Mouse (Mus musculus): Measurements from ENCODE around the gene Ctc1. TPM values are rescaled to one million over a fixed set of nuclear protein-coding genes. Genes with fewer than 3 reads are reported as not detected.

The Ctc1 gene
- polyA plus RNA-seq, 1 experiment from 2014 or later: 63.2 TPM

- ATAC-seq (replicated peaks; ENCODE audit: insufficient number of reproducible peaks, low FRiP score, low TSS enrichment, low read depth): peak; percentile 78
- peak within 1 kb of the TSS; percentile 63 for H3K27ac ChIP-seq (replicated peaks; ENCODE audit: low read depth, low read length)
Measured at GRCm38 (mm10) chr11:69070590-69071222, 55.0 kb downstream of the Ctc1 start, which contains the start of gene Tmem107. TSS of gene Tmem107 (plus strand) at chr11:69070806.

GRCm38 (mm10) chr11:69071262-69071661 lies 55.6 kb downstream of the Ctc1 start:
- Histone ChIP-seq H3K4me3 (ENCODE audit: low read depth, low read length) (peak overlapping the region; percentile 52), H3K27ac (replicated peaks; ENCODE audit: low read depth, low read length) (peak overlapping the region; percentile 36; the same call in 1 of the 2 replicates), H3K9ac (replicated peaks; ENCODE audit: low read length) (peak overlapping the region; percentile 70), H3K4me1 (ENCODE audit: control insufficient read depth, insufficient read depth, low read length) (no peaks in the 10 kb centered on the region), H3K27me3 (ENCODE audit: control insufficient read depth, insufficient read depth, low read length) (no peaks in the 10 kb centered on the region), H3K36me3 (replicated peaks; ENCODE audit: control insufficient read depth, insufficient read depth, low read depth, low read length) (no peaks in the 10 kb centered on the region), H3K4me2 (ENCODE audit: low read depth, low read length) (peak overlapping the region; percentile 72), H3K9me3 (replicated peaks; ENCODE audit: control insufficient read depth, low read length) (no peaks in the 10 kb centered on the region)
- DNase-seq (ENCODE audit: low spot score) (no peak), ATAC-seq (replicated peaks; ENCODE audit: insufficient number of reproducible peaks, low FRiP score, low TSS enrichment, low read depth) (no peak)
- WGBS: 23% methylated on average over 9 of the region's 9 CpGs

More at GRCm38 (mm10) chr11:69070590-69071222, 55.0 kb downstream of the Ctc1 start, which contains the start of gene Tmem107:
- Histone ChIP-seq H3K4me1 (ENCODE audit: control insufficient read depth, insufficient read depth, low read length) (no peaks in the 10 kb centered on the region), H3K4me3 (ENCODE audit: low read depth, low read length) (peak within 1 kb of the TSS; percentile 52), H3K9ac (replicated peaks; ENCODE audit: low read length) (peak within 1 kb of the TSS; percentile 70), H3K27me3 (ENCODE audit: control insufficient read depth, insufficient read depth, low read length) (no peaks in the 10 kb centered on the region), H3K9me3 (replicated peaks; ENCODE audit: control insufficient read depth, low read length) (no peaks in the 10 kb centered on the region), H3K4me2 (ENCODE audit: low read depth, low read length) (peak within 1 kb of the TSS; percentile 72), H3K36me3 (replicated peaks; ENCODE audit: control insufficient read depth, insufficient read depth, low read depth, low read length) (no peaks in the 10 kb centered on the region)
- WGBS: under 1% methylated on average over 46 of the region's 47 CpGs
- peak; percentile 97 for DNase-seq (ENCODE audit: low spot score)

- 86% methylated on average over 11 of the region's 11 CpGs for WGBS
- H3K27ac ChIP-seq (replicated peaks; ENCODE audit: low read depth, low read length): peak overlapping the region; percentile 52; the same call in 1 of the 2 replicates
- H3K4me1 ChIP-seq (ENCODE audit: control insufficient read depth, insufficient read depth, low read length): no peaks in the 10 kb centered on the region
- H3K27me3 ChIP-seq (ENCODE audit: control insufficient read depth, insufficient read depth, low read length): no peaks in the 10 kb centered on the region
- H3K9ac ChIP-seq (replicated peaks; ENCODE audit: low read length): no peak overlapping the region; the same call in 1 of the 2 replicates
- H3K4me2 ChIP-seq (ENCODE audit: low read depth, low read length): peak overlapping the region; percentile 43
- no peak for DNase-seq (ENCODE audit: low spot score)
- H3K9me3 ChIP-seq (replicated peaks; ENCODE audit: control insufficient read depth, low read length): no peaks in the 10 kb centered on the region
- H3K36me3 ChIP-seq (replicated peaks; ENCODE audit: control insufficient read depth, insufficient read depth, low read depth, low read length): no peaks in the 10 kb centered on the region
- ATAC-seq (replicated peaks; ENCODE audit: insufficient number of reproducible peaks, low FRiP score, low TSS enrichment, low read depth): no peak
- H3K4me3 ChIP-seq (ENCODE audit: low read depth, low read length): peak overlapping the region; percentile 16; the same call in 1 of the 2 replicates
Measured at GRCm38 (mm10) chr11:69072234-69072633, 56.5 kb downstream of the Ctc1 start.

- H3K27ac ChIP-seq (replicated peaks; ENCODE audit: low read depth, low read length): peak overlapping the region; percentile 52
- DNase-seq (ENCODE audit: low spot score): no peak
- H3K9me3 ChIP-seq (replicated peaks; ENCODE audit: control insufficient read depth, low read length): no peaks in the 10 kb centered on the region
- no peaks in the 10 kb centered on the region for H3K36me3 ChIP-seq (replicated peaks; ENCODE audit: control insufficient read depth, insufficient read depth, low read depth, low read length)
- peak overlapping the region; percentile 46 for H3K9ac ChIP-seq (replicated peaks; ENCODE audit: low read length)
- H3K27me3 ChIP-seq (ENCODE audit: control insufficient read depth, insufficient read depth, low read length): no peaks in the 10 kb centered on the region
- H3K4me2 ChIP-seq (ENCODE audit: low read depth, low read length): peak overlapping the region; percentile 43
- peak overlapping the region; percentile 16 for H3K4me3 ChIP-seq (ENCODE audit: low read depth, low read length)
- WGBS: 11% methylated on average over 9 of the region's 9 CpGs
- H3K4me1 ChIP-seq (ENCODE audit: control insufficient read depth, insufficient read depth, low read length): no peaks in the 10 kb centered on the region
- ATAC-seq (replicated peaks; ENCODE audit: insufficient number of reproducible peaks, low FRiP score, low TSS enrichment, low read depth): no peak
Measured at GRCm38 (mm10) chr11:69072666-69073064, 57.0 kb downstream of the Ctc1 start.

- 0% methylated on average over 14 of the region's 14 CpGs for WGBS
Measured at GRCm38 (mm10) chr11:69073065-69073888, 57.6 kb downstream of the Ctc1 start.

GRCm38 (mm10) chr11:69073951-69074775 lies 58.5 kb downstream of the Ctc1 start:
- 49% methylated on average over 6 of the region's 6 CpGs for WGBS
- Histone ChIP-seq H3K4me3 (ENCODE audit: low read depth, low read length) (no peak overlapping the region), H3K4me1 (ENCODE audit: control insufficient read depth, insufficient read depth, low read length) (no peaks in the 10 kb centered on the region), H3K27ac (replicated peaks; ENCODE audit: low read depth, low read length) (no peak overlapping the region; the same call in 1 of the 2 replicates), H3K9me3 (replicated peaks; ENCODE audit: control insufficient read depth, low read length) (no peaks in the 10 kb centered on the region), H3K4me2 (ENCODE audit: low read depth, low read length) (no peak overlapping the region), H3K9ac (replicated peaks; ENCODE audit: low read length) (peak overlapping the region; percentile 13; the same call in 1 of the 2 replicates), H3K36me3 (replicated peaks; ENCODE audit: control insufficient read depth, insufficient read depth, low read depth, low read length) (no peaks in the 10 kb centered on the region), H3K27me3 (ENCODE audit: control insufficient read depth, insufficient read depth, low read length) (no peaks in the 10 kb centered on the region)
- ATAC-seq (replicated peaks; ENCODE audit: insufficient number of reproducible peaks, low FRiP score, low TSS enrichment, low read depth): no peak
- no peak for DNase-seq (ENCODE audit: low spot score)

More at GRCm38 (mm10) chr11:69073065-69073888, 57.6 kb downstream of the Ctc1 start:
- Histone ChIP-seq H3K27ac (replicated peaks; ENCODE audit: low read depth, low read length) (peak overlapping the region; percentile 52), H3K4me2 (ENCODE audit: low read depth, low read length) (peak overlapping the region; percentile 43), H3K9ac (replicated peaks; ENCODE audit: low read length) (peak overlapping the region; percentile 56), H3K36me3 (replicated peaks; ENCODE audit: control insufficient read depth, insufficient read depth, low read depth, low read length) (no peaks in the 10 kb centered on the region), H3K27me3 (ENCODE audit: control insufficient read depth, insufficient read depth, low read length) (no peaks in the 10 kb centered on the region), H3K4me3 (ENCODE audit: low read depth, low read length) (peak overlapping the region; percentile 16), H3K9me3 (replicated peaks; ENCODE audit: control insufficient read depth, low read length) (no peaks in the 10 kb centered on the region), H3K4me1 (ENCODE audit: control insufficient read depth, insufficient read depth, low read length) (no peaks in the 10 kb centered on the region)
- DNase-seq (ENCODE audit: low spot score) (peak; percentile 95), ATAC-seq (replicated peaks; ENCODE audit: insufficient number of reproducible peaks, low FRiP score, low TSS enrichment, low read depth) (peak; percentile 81)

GRCm38 (mm10) chr11:69074776-69075069 lies 59.0 kb downstream of the Ctc1 start:
- WGBS: 39% methylated on average over 2 of the region's 2 CpGs
- Histone ChIP-seq H3K9me3 (replicated peaks; ENCODE audit: control insufficient read depth, low read length) (no peaks in the 10 kb centered on the region), H3K4me1 (ENCODE audit: control insufficient read depth, insufficient read depth, low read length) (no peaks in the 10 kb centered on the region), H3K9ac (replicated peaks; ENCODE audit: low read length) (no peak overlapping the region), H3K27ac (replicated peaks; ENCODE audit: low read depth, low read length) (no peak overlapping the region), H3K36me3 (replicated peaks; ENCODE audit: control insufficient read depth, insufficient read depth, low read depth, low read length) (no peaks in the 10 kb centered on the region), H3K4me3 (ENCODE audit: low read depth, low read length) (no peak overlapping the region), H3K27me3 (ENCODE audit: control insufficient read depth, insufficient read depth, low read length) (no peaks in the 10 kb centered on the region), H3K4me2 (ENCODE audit: low read depth, low read length) (no peak overlapping the region)
- no peak for DNase-seq (ENCODE audit: low spot score)
- ATAC-seq (replicated peaks; ENCODE audit: insufficient number of reproducible peaks, low FRiP score, low TSS enrichment, low read depth): no peak

Measured in embryonic facial prominence, embryonic 11.5 days (tissue).